Mouse (Mus musculus) left cerebral cortex, postnatal 36 days (tissue): ENCODE data around the gene Lekr1. TPM values are rescaled to one million over a fixed set of nuclear protein-coding genes. Genes with fewer than 3 reads are reported as not detected.

Experiments
- DNase-seq, 2 experiments: peaks; one replicate each; pipeline ENCODE4 v3.0.0; 2021 to 2022; ENCODE audit warnings: low spot score in 2 of 2, mixed read lengths in 1 of 2
- intact Hi-C: fragments of 180-260 bp; cut with DNase I; formaldehyde crosslinking; loops from one replicate; pipeline ENCODE4 v1.15.1; 2025
- microRNA-seq: library from miRNA; unstranded; fragments of <30 nt; microRNA quantifications from one replicate; pipeline ENCODE4 v1.2.0, GENCODE M21; 2022
- total RNA-seq, 2 experiments: library from RNA; stranded (reverse); gene quantifications; 2 replicates each; pipeline ENCODE4 v1.2.3; 2021

Lekr1 gene
- total RNA-seq, 2 experiments from 2014 or later = 6.9 to 8.2 TPM

DNA sequence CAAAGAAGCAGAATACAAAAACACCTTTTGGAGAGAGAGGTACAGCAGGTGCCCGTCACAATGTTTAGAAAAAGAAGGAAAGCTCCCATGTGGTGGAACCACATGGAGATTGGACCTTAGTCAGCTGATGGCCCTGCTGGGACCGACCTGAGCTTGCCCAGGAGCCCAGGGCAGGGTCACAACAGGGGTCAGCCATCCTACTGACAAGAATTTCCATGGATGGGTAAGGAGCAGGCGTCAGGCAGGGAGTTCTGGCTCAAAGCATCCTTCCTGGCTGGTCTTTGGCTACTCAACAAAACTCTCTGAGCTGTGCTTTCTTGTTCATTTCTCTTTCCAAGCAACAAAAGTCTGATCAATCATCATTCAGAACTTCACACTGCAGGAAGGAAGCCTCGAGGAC is 194.9 kb downstream of the Lekr1 start:
- no peak for DNase-seq
- intact Hi-C loops = loop anchor here (5.0 to 10.0 kb wide), 2 partner anchors 479 to 876 kb away; no protein-coding TSS in a partner anchor

DNA sequence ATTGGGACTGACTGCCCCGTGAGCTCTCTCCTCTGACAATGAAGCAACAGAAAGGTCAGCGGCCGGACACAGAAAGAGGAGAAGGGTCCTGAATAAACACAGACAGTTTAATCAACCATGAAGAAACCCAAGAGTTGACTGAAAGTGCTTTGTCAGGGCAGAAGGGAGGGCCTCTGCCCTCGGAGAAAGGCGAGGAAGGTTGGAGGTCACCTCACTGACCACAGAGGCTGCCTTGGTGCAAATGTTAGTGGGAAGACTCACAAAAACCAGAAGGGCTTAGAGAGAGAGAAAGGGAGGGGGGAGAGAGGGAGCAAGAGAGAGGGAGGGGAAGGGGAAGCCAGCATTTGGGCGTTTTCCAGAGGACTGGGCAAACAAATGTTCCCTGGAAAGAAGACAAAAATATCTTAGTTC is 195.4 kb downstream of the Lekr1 start:
- intact Hi-C loops = loop anchor here (5.0 to 10.0 kb wide), 2 partner anchors 479 to 877 kb away; no protein-coding TSS in a partner anchor
- no peak for DNase-seq

DNA sequence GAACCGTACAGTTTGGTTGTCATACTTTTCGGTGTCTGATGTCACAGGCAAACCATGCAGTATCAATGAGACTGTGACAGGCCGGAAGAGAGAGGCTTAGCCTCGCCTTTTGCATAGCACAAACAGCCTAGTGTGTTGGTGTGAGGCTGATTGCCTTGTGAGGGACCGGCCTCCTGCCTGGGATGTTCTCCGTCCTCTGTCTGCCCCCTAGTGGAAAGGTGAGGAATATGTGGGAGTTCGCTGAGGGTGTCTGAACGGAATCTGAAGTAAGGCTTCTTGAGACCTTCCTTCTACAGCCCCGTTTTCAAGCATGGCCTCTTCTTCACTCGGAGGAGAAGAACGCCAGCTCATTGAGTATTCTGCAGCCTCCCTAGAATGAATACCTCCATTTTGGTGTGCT is 197.3 kb downstream of the Lekr1 start:
- intact Hi-C loops = loop anchor here (2.0 to 10.0 kb wide), 3 partner anchors 334 to 878 kb away; partner anchors contain the start of gene Tiparp
- peak; percentile 83 to 87 for DNase-seq

DNA sequence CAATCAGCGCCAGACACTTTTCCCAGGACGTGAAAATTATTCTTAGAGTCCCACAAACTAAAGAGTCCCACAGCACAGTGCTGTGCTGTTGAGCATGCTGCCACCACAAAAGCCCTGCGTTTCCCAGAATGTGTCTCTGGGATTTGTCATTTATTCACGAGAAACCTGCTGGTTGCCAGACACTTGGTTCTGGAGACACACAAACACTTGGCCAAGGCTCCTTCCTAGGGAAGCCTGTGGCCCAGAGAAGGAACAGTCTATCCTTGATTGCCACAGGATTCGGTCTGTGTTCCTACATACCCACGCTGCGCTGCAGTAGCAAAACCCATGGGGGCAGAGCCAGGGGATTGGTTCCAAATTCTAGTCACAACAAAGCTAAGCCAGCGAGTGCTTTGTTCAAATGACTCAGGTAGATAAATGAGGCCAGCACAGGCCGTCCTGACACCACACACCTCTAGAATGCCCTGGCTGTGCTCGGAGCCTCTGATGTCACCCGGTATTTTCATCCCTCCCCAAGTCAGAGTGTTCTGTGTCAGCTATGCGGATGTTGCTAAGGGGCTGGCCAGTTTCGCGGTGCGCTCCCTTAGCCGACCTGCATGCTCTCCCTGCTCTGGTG is 197.8 kb downstream of the Lekr1 start:
- DNase-seq = peak; percentile 31 to 50
- intact Hi-C loops = loop anchor here (2.0 to 10.0 kb wide), 4 partner anchors 197 to 879 kb away; partner anchors contain the start of genes Lekr1 and Tiparp

DNA sequence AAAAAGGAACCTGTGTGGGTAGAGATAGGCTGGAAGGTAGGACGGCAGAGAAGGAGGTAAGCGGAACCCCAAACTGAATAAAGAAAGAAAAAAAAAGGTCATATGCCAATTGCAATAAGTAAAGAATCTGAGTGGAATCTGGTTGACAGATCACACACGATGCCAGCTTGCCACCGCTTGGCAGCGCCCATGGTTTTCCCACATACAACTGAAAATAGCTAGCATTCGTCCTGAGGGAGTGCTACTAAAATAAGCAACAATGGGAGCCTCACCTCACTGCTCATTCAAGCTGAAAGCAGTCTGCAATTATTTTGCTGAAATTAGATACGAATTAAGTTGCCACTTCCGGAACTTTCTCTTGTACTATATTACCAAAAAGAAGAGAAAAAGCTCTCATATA is 202.9 kb downstream of the Lekr1 start:
- intact Hi-C loops = loop anchor here (10.0 kb wide), 1 partner anchor 884 kb away; no protein-coding TSS in a partner anchor
- peak in 1 of 2 experiments; percentile 42 for DNase-seq

DNA sequence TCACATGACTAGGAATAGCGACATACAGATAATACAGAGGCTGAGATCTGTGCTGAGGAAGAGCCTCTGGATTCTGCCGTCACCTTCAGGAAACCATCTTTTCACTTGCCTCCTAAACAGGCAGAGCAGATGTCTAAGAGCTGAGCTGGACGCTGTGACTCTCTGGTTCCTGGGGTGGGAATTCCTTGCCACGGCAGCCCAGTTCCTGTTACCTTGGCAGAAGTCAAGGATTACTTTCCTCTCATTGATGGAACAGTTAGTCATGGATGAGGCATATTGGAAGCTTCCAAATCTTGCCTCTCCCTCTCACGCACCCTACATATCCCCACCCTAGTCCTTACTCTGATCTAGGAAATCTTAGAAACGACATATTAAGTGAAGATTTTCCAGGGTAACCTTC is 203.7 kb downstream of the Lekr1 start:
- intact Hi-C loops = loop anchor here (5.0 to 10.0 kb wide), 2 partner anchors 58 to 885 kb away; no protein-coding TSS in a partner anchor
- DNase-seq = no peak

DNA sequence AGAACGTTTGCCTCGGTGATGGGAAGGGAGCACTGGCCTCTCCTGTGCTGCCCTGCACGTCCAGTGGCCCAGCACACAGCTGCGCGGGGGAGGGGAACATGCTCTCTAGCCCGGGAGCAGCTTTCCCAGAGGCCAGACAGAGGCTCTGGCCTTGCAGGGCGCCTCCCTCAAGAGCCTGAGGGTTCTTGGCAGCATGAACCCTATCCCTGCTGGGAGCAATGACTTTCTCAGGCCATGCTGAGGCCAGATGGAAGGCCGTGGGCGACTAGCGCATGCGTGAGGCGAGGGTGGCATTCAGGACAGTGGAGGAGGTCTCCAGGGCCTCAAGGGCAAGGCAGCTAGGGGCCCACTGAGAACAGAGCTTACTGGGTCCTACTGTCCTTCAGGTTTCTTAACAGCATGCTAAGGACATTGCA is 205.2 kb downstream of the Lekr1 start:
- peak; percentile 18 to 19 for DNase-seq
- intact Hi-C loops = loop anchor here (5.0 kb wide), 1 partner anchor 56 kb away; no protein-coding TSS in a partner anchor

DNA sequence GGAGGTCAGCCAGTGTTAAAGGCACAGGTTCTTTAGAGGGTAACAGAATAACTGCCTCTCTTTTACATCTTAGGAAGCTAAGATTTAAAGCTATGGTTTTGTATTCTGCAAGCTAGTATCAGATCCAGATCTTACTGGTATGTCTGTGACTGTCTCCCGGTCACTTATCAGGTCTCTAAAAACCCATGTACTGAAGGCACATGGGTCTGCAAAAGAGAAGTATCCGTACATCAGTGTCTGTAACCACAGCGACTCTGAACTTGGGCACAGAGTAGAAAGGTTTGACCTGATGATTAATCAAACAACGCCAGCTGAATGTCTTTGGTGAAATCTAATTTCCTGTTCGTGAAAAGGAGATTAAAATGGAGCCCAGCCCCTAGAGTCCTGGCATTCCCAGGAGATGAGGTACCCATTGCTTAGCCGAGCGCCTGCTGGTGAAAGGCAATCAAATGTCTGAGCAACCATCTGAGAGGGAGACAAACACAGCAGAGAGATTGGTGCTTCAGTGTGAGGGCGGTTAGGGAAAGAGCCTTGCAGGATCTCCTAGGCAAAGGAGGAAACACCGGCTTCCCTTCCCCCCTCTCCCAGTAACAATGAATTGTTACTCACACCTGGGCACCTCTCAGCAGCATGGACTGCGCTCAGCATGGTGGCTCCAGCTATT is 205.7 kb downstream of the Lekr1 start:
- intact Hi-C loops = loop anchor here (5.0 kb wide), 1 partner anchor 56 kb away; no protein-coding TSS in a partner anchor

DNA sequence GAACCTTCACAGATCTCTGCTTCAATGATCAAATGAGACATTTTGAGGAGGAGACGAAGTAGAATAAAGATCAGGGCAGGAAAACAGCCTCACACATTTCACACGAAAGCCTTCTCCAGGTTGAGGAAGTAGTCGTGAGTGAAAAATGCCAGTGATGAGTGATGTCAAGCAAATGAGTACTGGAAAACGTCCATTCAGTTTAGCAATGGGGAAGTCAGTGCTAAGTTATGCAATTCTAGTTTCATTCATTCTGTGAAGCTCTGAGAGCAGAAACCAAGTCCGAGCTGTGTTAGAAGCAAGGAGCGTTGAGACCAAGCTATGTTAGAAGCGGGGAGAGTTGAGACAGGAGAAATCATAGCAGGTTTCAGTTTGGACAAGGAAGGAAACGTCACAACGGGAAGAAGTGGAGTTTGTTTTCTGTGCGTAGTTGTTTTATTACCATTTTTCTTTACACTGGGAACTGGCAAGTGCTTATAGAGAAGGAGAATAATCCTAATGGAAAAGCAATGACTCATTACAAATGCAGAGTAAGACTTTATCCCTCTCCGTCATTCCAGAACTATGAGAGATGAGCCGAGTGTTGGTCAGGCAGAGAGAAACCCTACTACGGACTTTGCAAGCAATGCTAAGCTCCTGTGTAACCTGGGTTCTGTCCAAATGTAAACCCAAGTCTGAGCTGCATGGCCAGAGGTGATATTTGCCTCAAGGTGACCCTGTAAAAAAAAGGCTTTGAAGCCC is 207.2 kb downstream of the Lekr1 start:
- DNase-seq = no peak
- intact Hi-C loops = loop anchor here (5.0 kb wide), 1 partner anchor 54 kb away; no protein-coding TSS in a partner anchor

More for the DNA sequence above, 205.7 kb downstream of the Lekr1 start:
- DNase-seq = no peak

Small RNA genes within 50 kb of the gene (microRNA-seq; reads per million reads assigned to microRNA genes)
- not detected for gene Mir8120

Other genes starting within 250 kb of the Lekr1 start
- 10 to 100 TPM in 1 of 2 experiments, 1 to 10 TPM in 1; 9.8 to 11.9 TPM for gene Tiparp, start 137.8 kb upstream of the Lekr1 start, total RNA-seq